Mouse (Mus musculus) lung, postnatal 0 days (tissue): ENCODE data around the gene Gon4l. TPM values are rescaled to one million over a fixed set of nuclear protein-coding genes. Genes with fewer than 3 reads are reported as not detected.

ENCODE experiments used
- ATAC-seq: fragments of 200-750 bp; cut with Nextera tagmentation; 2 replicates; pipeline ENCODE4 v1.8.0; 2017; ENCODE audit warnings: moderate library complexity
- DNase-seq: peaks from one replicate; pipeline ENCODE4 v3.0.0-alpha.2; 2016; ENCODE audit warnings: low spot score
- H3K27ac ChIP-seq: fragments of 300-500 bp; sonication (generic); 2 replicates; pipeline ENCODE4 v1.5.1; 2014; ENCODE audit warnings: antibody characterized with exemption, mild to moderate bottlenecking, low read length, mixed read lengths
- H3K27me3 ChIP-seq: fragments of 300-500 bp; sonication (generic); replicated peaks from 2 replicates; pipeline ENCODE4 v1.6.1; 2014; ENCODE audit warnings: low read length, mixed read lengths; ENCODE audit not compliant: insufficient read depth
- H3K36me3 ChIP-seq: fragments of 300-500 bp; sonication (generic); 2 replicates; pipeline ENCODE4 v1.6.1; 2014; ENCODE audit warnings: low read length, mixed read lengths; ENCODE audit not compliant: insufficient read depth
- H3K4me1 ChIP-seq: fragments of 300-500 bp; sonication (generic); 2 replicates; pipeline ENCODE4 v1.6.1; 2014; ENCODE audit warnings: antibody characterized with exemption, low read depth, low read length, mixed read lengths; ENCODE audit not compliant: insufficient read depth
- H3K4me2 ChIP-seq: fragments of 300-500 bp; sonication (generic); replicated peaks from 2 replicates; pipeline ENCODE4 v1.6.1; 2014; ENCODE audit warnings: low read depth, mild to moderate bottlenecking, low read length, moderate library complexity, mixed read lengths
- H3K4me3 ChIP-seq: fragments of 300-500 bp; sonication (generic); 2 replicates; pipeline ENCODE4 v1.5.1; 2014; ENCODE audit warnings: low read depth, low read length
- H3K9ac ChIP-seq: fragments of 300-500 bp; sonication (generic); replicated peaks from 2 replicates; pipeline ENCODE4 v1.6.1; 2014; ENCODE audit warnings: low read depth, mild to moderate bottlenecking
- H3K9me3 ChIP-seq: fragments of 300-500 bp; sonication (generic); 2 replicates; pipeline ENCODE4 v1.6.1; 2016; ENCODE audit warnings: low read length, mixed read lengths
- CTCF ChIP-seq: IDR thresholded peaks from 2 replicates; pipeline ENCODE4 v1.5.1; 2016; ENCODE audit warnings: antibody characterized with exemption, mild to moderate bottlenecking
- EP300 ChIP-seq: IDR thresholded peaks from 2 replicates; pipeline ENCODE4 v1.6.1; 2016; ENCODE audit warnings: antibody characterized with exemption, mild to moderate bottlenecking, control low read depth
- WGBS: fragments of 180-500 bp; shearing (Covaris S2); extraction: QIAGEN DNeasy Blood & Tissue Kit; methylation state at CpG from one replicate; pipeline ENCODE4 v1.1.7; 2014; 5-methylcytosine and 5-hydroxymethylcytosine counted together
- polyA plus RNA-seq: library from polyadenylated mRNA; unstranded; fragments of >200 nt; fragmentation: Nextera tagmentation; extraction: Ambion mirVana; gene quantifications from 2 replicates; pipeline ENCODE4 v1.2.1, GENCODE M21; 2015

Gene Gon4l
- polyA plus RNA-seq, 1 experiment from 2014 or later, result 4.6 TPM

- Histone ChIP-seq H3K4me3 (peak within 1 kb of the TSS; percentile 70), H3K9me3 (no peaks in the 10 kb centered on the region), H3K4me2 (peak within 1 kb of the TSS; percentile 71), H3K9ac (peak within 1 kb of the TSS; percentile 51), H3K4me1 (peaks cover 5% of the 10 kb centered on the region; the same call in 1 of the 2 replicates), H3K27me3 (no peaks in the 10 kb centered on the region), H3K27ac (peak within 1 kb of the TSS; percentile 85), H3K36me3 (0 out of 2 replicates have a peak, but pooled peaks cover 6% of the 10 kb centered on the region)
- ATAC-seq (peak; percentile 99), DNase-seq (peak; percentile 97)
- under 1% methylated on average over 60 of the region's 62 CpGs for WGBS
- TF ChIP-seq CTCF, result peak; percentile 37
- TF ChIP-seq EP300, result no peak
These were observed 78.7 kb downstream of the Gon4l start, which contains the start of gene Msto1 for GRCm38 (mm10) chr3:88913511-88914383. Gene Msto1, minus strand, starts transcription at chr3:88913999.

- H3K27ac ChIP-seq, result peak overlapping the region; percentile 85
- 21% methylated on average over 8 of the region's 8 CpGs for WGBS
- H3K9ac ChIP-seq, result peak overlapping the region; percentile 51
- H3K4me2 ChIP-seq, result peak overlapping the region; percentile 71
- TF ChIP-seq EP300 (no peak), CTCF (no peak)
- H3K4me1 ChIP-seq, result peaks cover 5% of the 10 kb centered on the region; the same call in 1 of the 2 replicates
- DNase-seq (no peak), ATAC-seq (peak; percentile 20)
- no peaks in the 10 kb centered on the region for H3K27me3 ChIP-seq
- H3K4me3 ChIP-seq, result peak overlapping the region; percentile 70
- no peaks in the 10 kb centered on the region for H3K9me3 ChIP-seq
- 0 out of 2 replicates have a peak, but pooled peaks cover 6% of the 10 kb centered on the region for H3K36me3 ChIP-seq
These were observed 79.4 kb downstream of the Gon4l start for GRCm38 (mm10) chr3:88914384-88914810.

- H3K4me3 ChIP-seq, result no peak overlapping the region
- no peaks in the 10 kb centered on the region for H3K9me3 ChIP-seq
- ATAC-seq, result no peak
- DNase-seq, result no peak
- H3K27me3 ChIP-seq, result no peaks in the 10 kb centered on the region
- whole genome bisulfite sequencing, result 71% methylated on average over 13 of the region's 13 CpGs
- TF ChIP-seq CTCF, result no peak
- TF ChIP-seq EP300, result no peak
- H3K27ac ChIP-seq, result no peak overlapping the region
- no peak overlapping the region for H3K9ac ChIP-seq
- peaks cover 5% of the 10 kb centered on the region; the same call in 1 of the 2 replicates for H3K4me1 ChIP-seq
- peaks cover 12% of the 10 kb centered on the region for H3K36me3 ChIP-seq
- no peak overlapping the region for H3K4me2 ChIP-seq
These were observed 84.0 kb downstream of the Gon4l start for GRCm38 (mm10) chr3:88918981-88919380.

GRCm38 (mm10) chr3:88921411-88921810, 86.4 kb downstream of the Gon4l start:
- H3K4me3 ChIP-seq, result no peak overlapping the region
- no peak overlapping the region for H3K9ac ChIP-seq
- TF ChIP-seq EP300 (no peak), CTCF (no peak)
- H3K27ac ChIP-seq, result no peak overlapping the region
- no peak for ATAC-seq
- H3K4me2 ChIP-seq, result no peak overlapping the region
- no peaks in the 10 kb centered on the region for H3K9me3 ChIP-seq
- H3K36me3 ChIP-seq, result peaks cover 13% of the 10 kb centered on the region
- no peaks in the 10 kb centered on the region for H3K27me3 ChIP-seq
- WGBS, result 91% methylated on average over 9 of the region's 9 CpGs
- H3K4me1 ChIP-seq, result no peaks in the 10 kb centered on the region
- DNase-seq, result no peak

GRCm38 (mm10) chr3:88923989-88924591, 89.1 kb downstream of the Gon4l start:
- Histone ChIP-seq H3K4me2 (no peak overlapping the region), H3K36me3 (peaks cover 31% of the 10 kb centered on the region), H3K4me3 (no peak overlapping the region), H3K4me1 (no peaks in the 10 kb centered on the region), H3K9me3 (no peaks in the 10 kb centered on the region), H3K9ac (no peak overlapping the region), H3K27me3 (no peaks in the 10 kb centered on the region), H3K27ac (no peak overlapping the region)
- ATAC-seq, result no peak
- TF ChIP-seq CTCF (no peak), EP300 (no peak)
- no peak for DNase-seq
- WGBS, result 75% methylated on average over 8 of the region's 8 CpGs

- DNase-seq (no peak), ATAC-seq (no peak)
- Histone ChIP-seq H3K27me3 (no peaks in the 10 kb centered on the region), H3K4me3 (no peak overlapping the region), H3K27ac (no peak overlapping the region), H3K4me1 (no peaks in the 10 kb centered on the region), H3K4me2 (no peak overlapping the region), H3K36me3 (peaks cover 46% of the 10 kb centered on the region), H3K9ac (no peak overlapping the region), H3K9me3 (no peaks in the 10 kb centered on the region)
- WGBS, result 92% methylated on average over 2 of the region's 2 CpGs
- no peak for TF ChIP-seq EP300
- no peak for TF ChIP-seq CTCF
These were observed 90.6 kb downstream of the Gon4l start for GRCm38 (mm10) chr3:88925651-88926050.
